Mouse (Mus musculus): ENCODE data around the gene Nt5c3.
A peak's percentile ranks its signal among the peaks of the same experiment; 100 is the strongest.

Nt5c3 gene

DNA sequence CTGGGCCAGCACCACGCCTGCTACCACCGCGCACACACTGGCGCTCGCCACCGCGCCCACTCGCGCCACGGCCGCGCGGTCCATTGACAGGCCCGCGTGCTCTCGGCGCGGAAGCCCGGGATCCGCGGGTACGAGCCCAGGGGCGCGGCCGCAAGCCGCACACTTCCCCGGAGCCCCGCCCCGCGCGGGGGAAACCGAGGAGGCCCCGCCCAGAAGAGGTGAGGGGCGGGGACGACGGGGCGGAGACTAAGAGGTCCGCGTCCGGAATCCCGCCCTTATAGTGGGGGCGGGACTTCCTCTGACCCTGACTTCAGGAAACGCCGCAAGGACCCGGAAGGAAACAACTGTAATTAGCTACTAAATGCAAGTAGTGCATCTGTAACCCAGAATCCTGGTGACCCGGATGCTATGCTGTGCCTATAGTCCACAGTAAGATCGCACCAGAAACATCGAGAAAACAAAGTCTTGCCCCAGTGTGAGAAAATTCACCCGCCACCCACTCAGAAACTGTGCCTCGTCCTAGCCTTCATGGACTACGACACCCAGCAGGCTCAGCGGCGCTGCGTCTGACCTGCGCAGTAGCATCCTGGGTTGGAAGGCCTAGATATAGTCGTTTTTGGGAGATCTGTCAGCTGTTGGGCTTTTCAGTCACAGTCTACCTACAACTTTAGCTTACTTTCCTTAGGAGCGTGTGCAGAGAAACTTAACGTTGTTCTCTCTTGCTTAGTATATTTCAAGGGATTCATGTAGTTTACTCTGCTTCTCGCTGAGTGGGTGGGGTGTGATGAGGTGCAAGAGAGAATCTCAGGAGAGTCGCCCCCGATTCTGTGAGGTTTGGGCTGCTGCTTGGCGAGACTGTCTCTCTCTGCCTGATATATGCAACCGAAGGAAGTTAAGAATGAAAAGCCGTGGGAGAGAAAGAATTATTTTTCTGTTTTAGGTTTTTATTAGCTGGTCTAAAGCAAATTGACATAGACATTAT is at the start of gene Nt5c3, which contains the start of gene Vmn1r4:
Gene Nt5c3 (minus strand): TSS at position 207 of the 982 bp plus-strand sequence.
Gene Vmn1r4 (plus strand): TSS at position 290 of the 982 bp plus-strand sequence.
- peak; percentile 91 to 96 for DNase-seq

DNA sequence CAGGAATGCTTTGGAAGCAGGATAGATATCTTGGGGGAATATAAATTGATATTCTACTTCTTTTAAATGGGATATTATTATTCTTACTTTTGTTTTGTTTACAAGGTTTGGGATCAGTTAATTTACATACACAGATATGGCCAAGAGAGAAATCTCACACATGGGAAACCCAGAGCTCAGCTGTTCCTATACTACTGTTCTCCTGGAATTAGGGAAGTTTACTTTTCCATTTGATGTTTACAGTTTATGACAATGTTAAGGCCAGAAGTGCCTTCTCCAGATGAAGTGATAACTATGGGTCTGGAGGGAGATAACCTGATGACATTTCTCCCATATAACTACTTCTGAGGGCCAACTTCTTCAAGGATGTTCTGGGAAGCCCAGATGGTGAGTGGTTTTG is 46.2 kb upstream of the Nt5c3 start, which contains the start of gene Vmn1r5:
Gene Vmn1r5 (plus strand): TSS at position 301 of the 400 bp plus-strand sequence.
- no peak for DNase-seq

DNA sequence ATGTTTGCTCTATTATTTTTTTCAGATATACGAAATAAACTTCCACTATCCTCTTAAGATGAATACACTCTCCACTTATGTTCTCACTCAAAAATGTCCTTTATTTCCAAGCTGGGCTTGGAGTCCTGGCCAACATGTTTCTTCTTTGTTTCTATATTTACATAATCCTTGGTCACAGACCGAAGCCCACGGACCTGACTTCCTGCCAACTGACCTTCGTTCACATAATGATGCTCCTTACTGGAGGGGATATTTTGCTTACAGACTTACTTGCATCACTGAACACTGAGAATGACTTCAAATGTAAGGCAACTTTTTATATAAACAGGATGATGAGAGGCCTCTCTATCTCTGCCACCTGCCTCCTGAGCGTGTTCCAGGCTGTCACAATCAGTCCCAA is 32.7 kb upstream of the Nt5c3 start:
- no peak for DNase-seq

DNA sequence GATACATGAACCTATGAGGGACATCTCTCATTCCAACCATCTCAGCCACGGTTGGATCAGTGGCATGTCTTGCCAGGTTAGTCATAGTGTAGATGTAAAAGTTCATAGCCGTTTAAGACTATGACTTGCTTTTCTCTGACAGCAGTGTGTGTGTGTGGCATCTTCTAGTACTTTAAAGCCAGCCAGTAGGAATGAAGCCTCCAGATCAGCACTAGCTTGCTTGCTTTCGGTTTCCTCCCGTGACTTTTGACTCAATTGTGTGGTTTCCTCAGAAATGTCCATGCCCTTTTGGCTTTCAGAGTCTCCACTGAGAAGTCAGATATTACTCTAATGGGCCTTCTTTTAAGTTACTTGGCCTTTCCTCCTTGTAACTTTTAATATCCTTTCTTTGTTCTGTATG is 10.6 kb upstream of the Nt5c3 start:
- no peak for DNase-seq

DNA sequence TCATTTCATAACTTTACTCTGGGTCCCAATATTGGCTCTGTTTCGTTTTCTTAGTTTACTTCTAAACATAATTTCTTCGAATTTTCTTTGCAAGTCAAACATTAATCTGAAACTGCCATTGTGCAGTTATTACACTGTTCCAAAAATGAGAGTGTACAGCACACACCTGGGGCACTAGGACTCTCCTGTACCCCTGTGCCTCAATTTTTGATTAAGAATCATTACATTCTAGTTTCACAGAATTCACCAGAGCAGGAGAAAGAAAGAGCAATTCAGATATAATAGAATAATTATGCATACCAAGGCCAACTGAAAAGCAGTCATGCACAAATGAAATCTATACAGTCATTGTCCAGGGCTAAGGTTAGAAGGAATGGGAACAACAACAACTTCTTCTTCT is 8.7 kb upstream of the Nt5c3 start:
- DNase-seq = no peak

DNA sequence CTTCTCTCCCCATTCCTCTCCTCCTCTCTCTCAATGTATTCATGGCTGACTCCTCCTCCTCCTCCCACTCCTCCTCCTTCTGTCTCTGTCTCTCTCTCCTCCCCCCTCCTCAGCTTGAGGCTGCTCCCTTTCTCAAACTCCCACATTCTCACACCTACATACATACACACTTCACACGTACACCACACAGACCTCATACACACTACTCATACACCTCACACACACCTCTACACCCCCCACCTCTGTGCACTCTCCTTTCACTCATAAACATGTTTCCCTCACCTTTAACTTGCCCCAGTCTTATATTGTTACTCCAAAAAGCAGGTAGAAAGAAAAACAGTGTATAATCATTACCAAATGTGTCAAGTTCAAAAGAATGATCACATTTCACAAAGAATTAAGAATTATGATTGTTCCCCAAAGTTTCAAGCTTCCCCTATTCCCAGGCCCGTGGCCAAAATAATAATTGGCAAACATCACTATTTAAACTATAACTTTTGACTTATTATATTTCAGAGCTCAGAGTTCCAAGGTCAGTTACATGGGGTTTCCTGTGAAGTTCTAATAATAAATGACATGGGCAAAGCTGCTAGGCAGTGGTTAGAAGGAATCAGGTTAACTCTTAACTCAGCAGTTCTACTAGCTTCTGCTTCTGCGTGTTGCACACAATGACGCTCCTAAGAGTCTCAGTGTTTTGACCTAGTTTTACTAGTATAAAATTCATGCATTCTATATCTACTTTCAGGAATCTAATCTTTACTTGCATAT is 8.1 kb upstream of the Nt5c3 start:
- no peak for DNase-seq

DNA sequence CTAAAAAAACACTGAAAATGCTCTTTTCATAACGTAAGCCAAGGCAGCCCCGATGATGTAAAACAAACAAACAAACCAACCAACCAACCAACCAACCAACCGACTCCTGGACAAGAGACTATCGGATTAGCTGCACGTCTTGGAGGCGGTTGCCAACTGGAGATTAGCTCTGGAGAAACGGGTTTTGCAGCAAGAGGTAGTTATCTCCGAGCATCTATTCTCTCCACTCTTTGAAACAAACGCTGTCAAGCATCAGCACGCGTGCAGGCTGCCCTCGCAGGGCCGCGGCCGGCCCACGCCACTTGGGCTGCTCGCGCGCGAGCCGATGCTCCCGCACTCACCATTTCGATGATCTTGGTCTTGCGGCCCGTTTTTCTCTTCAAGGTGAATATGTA is 404 bp downstream of the Nt5c3 start:
- no peak for DNase-seq

DNA sequence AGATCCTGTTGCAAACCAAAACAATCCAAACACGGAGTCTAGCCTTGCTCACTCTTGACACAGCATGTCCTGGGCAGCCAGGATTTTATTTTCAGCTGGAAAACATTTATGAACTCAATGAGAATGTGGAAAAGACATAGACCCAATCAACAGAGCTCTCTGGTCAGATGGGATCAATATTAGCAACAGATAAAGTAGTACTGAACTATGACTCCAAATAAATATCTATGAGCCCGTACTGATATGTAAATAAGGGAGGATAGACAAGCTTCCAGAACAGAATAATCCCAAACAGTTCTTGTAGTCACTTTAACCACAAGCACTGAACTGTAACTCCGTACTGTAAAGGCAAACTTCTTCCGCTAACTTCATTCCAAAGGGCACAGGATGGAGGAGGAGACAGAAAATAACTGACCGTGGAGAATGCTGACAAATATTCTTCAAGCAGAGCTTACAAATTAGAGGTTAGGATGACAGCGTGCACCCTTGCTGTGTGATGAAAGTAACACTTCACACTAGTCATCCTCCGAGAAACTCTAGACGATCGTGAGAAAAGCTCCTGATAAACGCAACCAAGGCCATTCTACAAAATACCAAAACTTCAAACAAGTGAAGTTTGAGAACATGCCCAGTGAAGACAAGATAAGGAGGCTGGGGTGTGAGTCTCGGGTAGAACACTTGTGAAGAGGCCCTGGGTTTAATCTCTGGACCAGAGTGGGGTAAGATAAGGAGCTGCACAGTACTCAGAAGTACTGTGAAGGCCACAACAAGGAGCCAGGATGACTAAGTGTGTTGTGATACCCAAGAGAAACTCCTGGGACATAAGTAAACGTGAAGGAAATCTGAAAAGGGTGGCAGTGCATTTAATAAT is 3.3 kb downstream of the Nt5c3 start:
- no peak for DNase-seq

DNA sequence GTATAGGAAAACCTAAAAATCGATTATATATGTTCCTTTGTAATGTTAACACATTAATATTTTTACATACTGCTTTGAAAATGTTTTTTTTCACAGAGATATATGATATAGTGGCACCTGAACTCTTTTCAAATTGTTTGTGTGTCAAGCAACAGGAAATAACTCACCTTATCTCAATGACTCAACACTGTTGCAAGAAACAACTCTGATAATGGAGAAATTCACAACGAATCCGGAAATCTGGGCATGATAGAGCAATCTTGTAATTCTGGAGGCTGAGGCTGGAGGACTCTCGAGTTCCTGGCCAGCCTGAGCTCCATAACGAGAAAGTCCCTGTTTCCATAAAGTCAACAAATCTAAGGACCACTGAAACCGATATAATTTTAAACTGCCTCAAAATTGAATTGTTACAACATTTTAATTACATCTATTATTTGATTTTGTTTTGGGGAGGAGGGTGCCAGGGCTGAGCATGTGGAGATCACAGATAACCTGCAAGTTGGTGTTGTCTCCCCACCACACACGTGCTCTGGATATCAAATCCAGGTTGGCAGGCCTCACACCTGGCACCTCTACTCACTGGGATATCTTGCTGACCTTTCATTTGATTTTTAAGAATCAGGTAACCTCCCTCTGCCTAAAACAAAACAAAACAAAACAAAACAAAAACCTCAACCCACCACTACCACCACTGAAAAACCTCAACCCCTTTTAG is 4.2 kb downstream of the Nt5c3 start:
- DNase-seq = no peak

DNA sequence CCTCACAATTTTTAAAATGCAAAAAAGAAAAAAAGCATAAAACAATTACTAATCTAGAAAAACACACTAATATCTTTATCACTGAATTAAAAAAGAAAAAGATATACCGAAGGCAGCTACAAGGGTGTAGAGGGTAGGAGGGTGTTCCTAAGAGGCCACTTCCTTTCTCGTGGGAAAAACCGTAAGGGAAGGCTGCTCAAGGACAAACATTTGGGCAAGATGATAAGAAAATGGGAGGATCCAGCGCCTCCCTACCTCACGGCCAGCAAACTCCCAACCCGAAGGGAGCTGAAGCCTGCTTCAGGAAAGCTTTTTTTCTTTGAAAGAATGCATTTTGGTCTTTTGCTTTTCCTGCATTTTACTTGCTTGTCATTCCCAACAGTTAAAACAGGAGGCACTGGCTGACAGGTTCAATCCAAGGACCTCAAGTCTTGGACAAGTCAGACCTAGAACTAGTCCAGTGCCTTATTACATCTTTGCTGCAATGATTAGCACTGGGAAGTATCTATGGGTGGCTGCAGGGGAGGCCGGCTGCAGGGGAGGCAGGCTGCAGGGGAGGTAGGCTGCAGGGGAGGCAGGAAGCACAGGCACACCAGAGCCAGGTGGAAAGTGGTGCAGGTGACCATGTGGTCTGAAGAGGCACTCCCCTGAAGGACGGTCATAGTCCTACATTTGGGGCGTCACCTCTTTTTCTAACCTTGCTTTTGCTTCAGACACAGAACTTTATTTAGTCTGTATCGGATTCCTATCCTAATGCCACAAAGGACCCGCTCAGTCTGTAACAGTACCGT is 6.0 kb downstream of the Nt5c3 start:
- no peak for DNase-seq

DNA sequence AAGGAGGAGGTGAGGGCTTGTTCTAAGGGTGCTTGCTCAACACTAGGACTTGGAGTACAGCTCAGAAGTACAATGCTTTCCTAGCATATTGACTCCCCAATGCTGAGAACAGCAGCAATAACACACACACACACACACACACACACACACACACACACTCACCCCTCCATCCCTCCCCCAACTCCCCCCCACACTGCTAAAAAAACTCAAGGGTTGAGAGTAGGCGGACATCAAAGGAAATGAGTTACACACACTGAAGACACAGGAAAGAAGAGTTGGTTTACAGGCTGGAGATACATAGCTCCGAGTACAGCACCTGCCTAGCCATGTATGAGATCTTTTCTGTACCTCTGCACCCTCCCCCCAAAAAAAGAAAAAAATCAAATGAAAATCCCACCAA is 7.5 kb downstream of the Nt5c3 start:
- DNase-seq = no peak

DNA sequence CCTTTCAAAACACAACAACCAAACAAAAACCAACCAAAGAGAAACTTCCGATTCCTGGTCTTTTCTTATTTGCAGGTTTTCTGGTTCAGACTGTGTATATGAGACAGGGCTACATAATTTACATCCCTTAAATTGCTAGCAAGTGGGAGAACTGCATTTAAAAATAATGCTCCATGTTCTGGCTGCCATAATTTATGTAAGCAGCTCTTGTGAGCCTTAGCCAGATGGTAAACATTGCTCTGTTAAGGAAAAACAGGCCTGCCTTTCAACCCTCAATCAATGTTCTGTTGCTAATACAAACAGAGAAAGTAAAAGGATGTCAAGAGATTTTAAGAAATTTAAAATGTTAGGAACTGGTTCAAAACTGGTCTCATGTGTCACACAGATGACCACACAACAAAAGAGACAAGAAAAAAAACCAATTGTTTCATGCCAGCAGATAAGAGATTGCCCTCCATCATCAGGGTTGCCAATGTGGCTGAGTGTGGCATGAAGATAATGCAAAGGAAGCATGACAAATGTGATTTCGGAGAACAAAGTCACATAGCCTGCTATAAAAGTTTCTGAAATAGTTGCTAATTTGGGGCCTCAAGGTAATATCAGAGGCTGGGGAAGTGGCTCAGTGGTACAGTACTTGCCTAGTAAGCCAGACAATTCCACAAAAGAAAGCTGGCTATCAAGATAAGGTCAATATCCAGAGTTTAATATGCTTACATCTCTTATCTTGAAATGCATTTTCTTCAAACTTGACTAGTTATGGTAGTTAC is 10.5 kb downstream of the Nt5c3 start:
- no peak for DNase-seq

DNA sequence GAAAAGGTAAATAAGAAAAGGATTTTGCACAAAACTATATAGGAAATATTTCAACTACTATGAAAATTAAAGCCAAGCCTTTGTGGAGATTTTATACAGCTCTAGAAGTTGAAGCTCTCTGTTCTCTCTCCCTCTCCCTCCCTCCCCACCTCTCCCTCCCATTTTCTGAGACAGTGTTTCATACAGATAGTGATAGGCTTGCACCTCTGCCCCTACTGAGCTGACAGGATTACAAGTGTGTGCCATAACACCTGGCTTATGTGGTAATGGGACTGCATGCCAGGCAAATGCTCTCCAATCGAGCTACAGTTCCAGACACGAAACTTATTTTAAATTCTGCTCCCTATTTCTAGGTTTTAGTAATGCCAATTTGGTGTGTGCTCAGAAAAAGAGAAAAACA is 12.8 kb downstream of the Nt5c3 start:
- no peak for DNase-seq

DNA sequence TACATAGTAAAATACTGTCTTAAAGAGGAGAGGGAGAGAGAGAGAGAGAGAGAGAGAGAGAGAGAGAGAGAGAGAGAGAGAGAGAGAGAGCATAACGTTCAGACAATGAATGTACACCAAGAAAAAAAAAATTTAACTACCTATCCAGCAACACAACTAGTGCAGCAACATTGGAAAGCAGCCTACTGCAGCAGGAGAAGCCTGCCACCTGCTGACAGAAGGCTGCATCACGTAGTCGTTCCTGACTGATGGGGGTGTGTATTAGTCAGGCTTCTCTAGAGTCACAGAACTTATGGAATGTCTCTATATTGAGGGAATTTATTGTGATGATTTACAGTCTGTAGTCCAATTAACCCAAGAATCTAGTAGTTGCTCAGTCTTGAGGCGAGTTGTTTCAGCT is 14.8 kb downstream of the Nt5c3 start:
- DNase-seq = peak; percentile 35 to 68

DNA sequence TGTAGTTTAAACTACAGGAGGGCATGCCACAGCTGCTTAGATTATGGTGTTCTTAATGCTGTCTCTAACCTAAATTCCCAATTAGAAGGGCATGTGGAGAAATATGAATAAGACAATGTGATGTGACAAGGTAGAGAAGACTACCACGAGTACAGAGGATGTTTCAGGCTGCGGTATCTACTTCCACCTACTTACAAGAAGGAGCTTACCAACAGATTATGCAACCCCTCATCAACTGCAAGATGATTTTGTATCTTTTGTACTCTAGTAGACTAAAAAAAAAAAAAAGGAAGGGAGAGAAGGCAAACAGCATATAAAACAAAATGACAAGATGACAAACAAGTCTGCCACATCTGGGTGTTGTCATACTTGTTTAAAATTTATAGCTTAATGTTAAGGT is 15.3 kb downstream of the Nt5c3 start:
- DNase-seq = no peak

DNA sequence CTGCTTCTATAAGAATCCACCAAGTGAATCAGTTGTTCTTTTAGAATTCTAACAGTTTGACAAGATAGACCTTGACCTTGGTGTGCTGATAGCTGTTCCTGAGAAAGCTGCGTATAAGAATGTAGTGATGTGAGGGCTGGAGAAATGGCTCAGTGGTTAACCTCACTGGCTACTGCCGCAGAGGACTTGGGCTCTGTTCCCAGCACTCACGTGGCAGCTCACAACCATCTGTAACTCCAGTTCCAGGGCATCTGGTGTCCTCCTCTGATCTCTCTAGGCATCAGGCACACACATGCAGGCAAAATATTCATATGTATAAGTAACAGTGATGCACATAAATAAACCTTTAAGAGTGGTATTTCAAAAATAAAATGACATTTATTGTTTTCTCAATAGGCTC is 15.8 kb downstream of the Nt5c3 start:
- DNase-seq = no peak

DNA sequence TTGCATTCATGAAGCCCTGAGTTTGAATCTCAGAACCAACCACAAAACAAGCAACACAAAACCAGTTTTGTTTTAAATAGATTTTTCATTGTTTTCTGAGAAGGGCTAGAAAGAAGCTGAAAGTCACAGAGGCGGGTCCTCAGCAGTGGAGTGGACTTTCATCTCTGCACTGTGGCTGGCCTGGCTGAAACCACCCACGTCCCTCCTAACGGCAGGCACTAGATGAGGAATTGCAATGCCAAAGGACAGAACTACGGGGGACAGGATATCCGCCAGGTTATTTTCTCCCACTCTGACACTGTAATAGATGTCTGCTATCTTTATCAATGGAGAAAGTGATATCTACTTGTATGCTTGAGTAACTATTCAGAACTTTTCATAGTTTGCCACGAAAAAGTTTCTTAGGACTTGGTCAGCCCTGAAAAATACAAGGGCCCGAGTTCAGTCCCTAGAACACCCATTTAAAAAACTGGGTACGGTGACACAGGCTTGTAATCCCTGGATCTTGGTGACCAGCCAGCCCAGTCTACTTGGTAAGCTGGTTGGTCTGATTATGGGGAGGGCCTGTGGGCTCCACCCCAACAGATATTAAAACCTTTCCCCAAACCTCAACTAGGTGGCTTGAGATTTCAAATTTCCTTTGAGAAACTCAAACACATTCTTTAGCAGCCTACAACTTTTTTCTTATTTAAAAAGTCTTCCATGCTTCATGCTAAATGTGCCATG is 17.4 kb downstream of the Nt5c3 start:
- no peak for DNase-seq

DNA sequence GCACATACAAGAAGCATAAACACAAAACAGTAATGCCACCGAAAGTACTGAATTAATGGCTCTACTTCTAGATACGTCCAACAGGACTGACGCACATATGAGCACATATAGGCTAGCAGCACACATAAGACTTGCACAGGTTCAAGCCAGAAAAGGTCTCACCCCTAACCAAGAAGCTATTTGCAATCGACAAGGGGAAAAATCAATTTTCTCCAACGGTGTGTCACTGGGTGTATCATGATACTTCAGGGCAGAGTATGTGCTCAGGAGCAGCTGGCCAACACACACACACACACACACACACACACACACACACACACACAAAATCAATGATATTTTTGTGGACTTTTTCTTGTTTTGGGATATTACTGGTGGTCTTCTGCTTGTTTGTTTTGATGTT is 18.2 kb downstream of the Nt5c3 start:
- no peak for DNase-seq

DNA sequence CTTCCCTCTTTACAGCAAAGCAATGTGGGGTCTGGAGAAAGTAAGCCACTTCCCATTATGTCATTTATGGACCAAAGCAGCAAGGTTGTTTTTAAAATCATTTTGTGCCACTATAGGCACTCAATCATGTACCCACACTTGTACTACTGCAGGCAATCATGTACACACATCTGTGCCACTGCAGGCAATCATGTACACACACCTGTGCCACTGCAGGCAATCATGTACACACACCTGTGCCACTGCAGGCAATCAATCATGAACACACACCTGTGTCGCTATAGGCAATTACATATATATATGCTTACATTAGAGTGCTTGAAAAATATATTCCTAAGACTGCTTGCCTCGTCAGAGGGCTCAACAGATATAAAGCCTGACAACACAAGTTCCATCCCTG is 18.8 kb downstream of the Nt5c3 start:
- no peak for DNase-seq

DNA sequence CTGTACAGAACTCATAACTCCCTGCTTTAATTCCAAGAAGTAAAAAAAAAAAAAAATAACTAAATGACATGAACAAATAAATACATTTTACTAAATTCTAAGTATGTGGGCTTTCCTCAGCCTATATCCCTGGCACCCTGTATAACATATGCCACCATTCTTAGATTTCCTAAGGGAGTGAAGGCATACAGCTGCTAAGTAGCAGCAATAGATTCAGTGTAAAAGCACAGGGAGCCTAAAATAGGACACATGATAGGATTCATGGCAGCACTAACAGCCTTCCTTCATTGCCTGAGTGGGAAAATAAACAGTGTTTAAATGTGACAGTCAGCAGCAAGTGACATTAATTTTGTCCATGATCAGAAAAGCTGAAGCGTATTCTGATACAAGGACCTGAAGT is 19.4 kb downstream of the Nt5c3 start:
- DNase-seq = no peak

Data from spleen, adult 18-20 months (tissue).